Mouse (Mus musculus) embryonic facial prominence, embryonic 14.5 days (tissue): Measurements from ENCODE around the gene Vwf. TPM values are rescaled to one million over a fixed set of nuclear protein-coding genes. Genes with fewer than 3 reads are reported as not detected.
A peak's percentile ranks its signal among the peaks of the same experiment; 100 is the strongest.

Source experiments
- ATAC-seq: fragments of 200-750 bp; cut with Nextera tagmentation; 2 replicates; pipeline ENCODE4 v1.8.0; 2017; ENCODE audit warnings: low read depth, moderate number of reproducible peaks, moderate TSS enrichment
- DNase-seq: peaks from one replicate; pipeline ENCODE4 v3.0.0-alpha.2; 2015; ENCODE audit warnings: low spot score
- H3K27ac ChIP-seq: fragments of 300-500 bp; sonication (generic); replicated peaks from 2 replicates; pipeline ENCODE4 v1.5.1; 2014; ENCODE audit warnings: low read depth, mild to moderate bottlenecking, low read length, moderate library complexity
- H3K27me3 ChIP-seq: fragments of 300-500 bp; sonication (generic); replicated peaks from 2 replicates; pipeline ENCODE4 v1.6.1; 2014; ENCODE audit warnings: low read length; ENCODE audit not compliant: control insufficient read depth, insufficient read depth
- H3K36me3 ChIP-seq: fragments of 300-500 bp; sonication (generic); 2 replicates; pipeline ENCODE4 v1.6.1; 2014; ENCODE audit warnings: low read length, mixed read lengths; ENCODE audit not compliant: control insufficient read depth, insufficient read depth
- H3K4me1 ChIP-seq: fragments of 300-500 bp; sonication (generic); 2 replicates; pipeline ENCODE4 v1.6.1; 2014; ENCODE audit warnings: antibody characterized with exemption, low read length; ENCODE audit not compliant: control insufficient read depth, insufficient read depth
- H3K4me2 ChIP-seq: fragments of 300-500 bp; sonication (generic); 2 replicates; pipeline ENCODE4 v1.6.1; 2014; ENCODE audit warnings: low read depth, mild to moderate bottlenecking, low read length, moderate library complexity, mixed read lengths
- H3K4me3 ChIP-seq: fragments of 300-500 bp; sonication (generic); 2 replicates; pipeline ENCODE4 v1.5.1; 2014; ENCODE audit warnings: low read depth, mild to moderate bottlenecking, low read length
- H3K9ac ChIP-seq: fragments of 300-500 bp; sonication (generic); 2 replicates; pipeline ENCODE4 v1.6.1; 2014; ENCODE audit warnings: low read depth, mild to moderate bottlenecking, low read length, moderate library complexity, mixed read lengths
- H3K9me3 ChIP-seq: fragments of 300-500 bp; sonication (generic); 2 replicates; pipeline ENCODE4 v1.6.1; 2016; ENCODE audit warnings: low read length; ENCODE audit not compliant: control insufficient read depth
- WGBS: fragments of 180-500 bp; shearing (Covaris S2); extraction: QIAGEN DNeasy Blood & Tissue Kit; methylation state at CpG from one replicate; pipeline ENCODE4 v1.1.7; 2014; 5-methylcytosine and 5-hydroxymethylcytosine counted together
- polyA plus RNA-seq: library from polyadenylated mRNA; unstranded; fragments of >200 nt; fragmentation: Nextera tagmentation; extraction: Ambion mirVana; gene quantifications from 2 replicates; pipeline ENCODE4 v1.2.1, GENCODE M21; 2014

The Vwf gene
- polyA plus RNA-seq, 1 experiment from 2014 or later: 16.0 TPM

GRCm38 (mm10) chr6:125585579-125585978 lies 39.0 kb downstream of the Vwf start:
- Histone ChIP-seq H3K36me3 (no peaks in the 10 kb centered on the region), H3K9me3 (no peaks in the 10 kb centered on the region), H3K4me2 (no peak overlapping the region), H3K27ac (no peak overlapping the region), H3K27me3 (no peaks in the 10 kb centered on the region), H3K4me3 (no peak overlapping the region), H3K9ac (no peak overlapping the region), H3K4me1 (peaks cover 7% of the 10 kb centered on the region)
- 0 out of 2 replicates have a peak, but pooled peaks have one; percentile 13 for ATAC-seq
- 60% methylated on average over 3 of the region's 3 CpGs for WGBS
- no peak for DNase-seq

- ATAC-seq (no peak), DNase-seq (no peak)
- Histone ChIP-seq H3K27ac (no peak overlapping the region), H3K36me3 (no peaks in the 10 kb centered on the region), H3K4me2 (no peak overlapping the region), H3K27me3 (no peaks in the 10 kb centered on the region), H3K9me3 (no peaks in the 10 kb centered on the region), H3K4me1 (peaks cover 7% of the 10 kb centered on the region), H3K9ac (no peak overlapping the region), H3K4me3 (no peak overlapping the region)
- WGBS: 92% methylated on average over 4 of the region's 4 CpGs
Measured at GRCm38 (mm10) chr6:125586042-125586566, 39.5 kb downstream of the Vwf start.

- 92% methylated on average over 12 of the region's 12 CpGs for WGBS
- no peaks in the 10 kb centered on the region for H3K36me3 ChIP-seq
- no peak for DNase-seq
- H3K4me2 ChIP-seq: no peak overlapping the region
- peaks cover 3% of the 10 kb centered on the region; the same call in 1 of the 2 replicates for H3K4me1 ChIP-seq
- H3K9me3 ChIP-seq: no peaks in the 10 kb centered on the region
- no peaks in the 10 kb centered on the region for H3K27me3 ChIP-seq
- no peak overlapping the region for H3K4me3 ChIP-seq
- ATAC-seq: no peak
- no peak overlapping the region for H3K9ac ChIP-seq
- H3K27ac ChIP-seq: no peak overlapping the region
Measured at GRCm38 (mm10) chr6:125588241-125588640, 41.7 kb downstream of the Vwf start.

GRCm38 (mm10) chr6:125589075-125589474 lies 42.5 kb downstream of the Vwf start:
- no peak overlapping the region for H3K27ac ChIP-seq
- no peak overlapping the region for H3K9ac ChIP-seq
- ATAC-seq (no peak), DNase-seq (no peak)
- H3K4me1 ChIP-seq: peaks cover 3% of the 10 kb centered on the region; the same call in 1 of the 2 replicates
- no peak overlapping the region for H3K4me2 ChIP-seq
- H3K27me3 ChIP-seq: no peaks in the 10 kb centered on the region
- no peaks in the 10 kb centered on the region for H3K9me3 ChIP-seq
- 80% methylated on average over 8 of the region's 8 CpGs for WGBS
- H3K4me3 ChIP-seq: no peak overlapping the region
- H3K36me3 ChIP-seq: no peaks in the 10 kb centered on the region

- Histone ChIP-seq H3K9ac (no peak overlapping the region), H3K4me2 (no peak overlapping the region), H3K4me3 (no peak overlapping the region), H3K9me3 (no peaks in the 10 kb centered on the region), H3K36me3 (no peaks in the 10 kb centered on the region), H3K27ac (no peak overlapping the region), H3K27me3 (no peaks in the 10 kb centered on the region), H3K4me1 (no peaks in the 10 kb centered on the region)
- DNase-seq (no peak), ATAC-seq (no peak)
- WGBS: 70% methylated on average over 7 of the region's 7 CpGs
Measured at GRCm38 (mm10) chr6:125590056-125590455, 43.5 kb downstream of the Vwf start.

GRCm38 (mm10) chr6:125590471-125590870 lies 43.9 kb downstream of the Vwf start:
- no peak overlapping the region for H3K4me3 ChIP-seq
- no peak for DNase-seq
- H3K9me3 ChIP-seq: no peaks in the 10 kb centered on the region
- no peaks in the 10 kb centered on the region for H3K4me1 ChIP-seq
- no peak overlapping the region for H3K9ac ChIP-seq
- no peak overlapping the region for H3K27ac ChIP-seq
- no peaks in the 10 kb centered on the region for H3K27me3 ChIP-seq
- WGBS: 50% methylated on average over 8 of the region's 8 CpGs
- H3K36me3 ChIP-seq: no peaks in the 10 kb centered on the region
- ATAC-seq: no peak
- H3K4me2 ChIP-seq: no peak overlapping the region

GRCm38 (mm10) chr6:125591652-125592385 lies 45.2 kb downstream of the Vwf start:
- Histone ChIP-seq H3K36me3 (no peaks in the 10 kb centered on the region), H3K9ac (no peak overlapping the region), H3K27ac (no peak overlapping the region), H3K27me3 (no peaks in the 10 kb centered on the region), H3K4me3 (no peak overlapping the region), H3K4me1 (0 out of 2 replicates have a peak, but pooled peaks cover 1% of the 10 kb centered on the region), H3K9me3 (no peaks in the 10 kb centered on the region), H3K4me2 (no peak overlapping the region)
- ATAC-seq (peak; percentile 56), DNase-seq (peak; percentile 45)
- 59% methylated on average over 8 of the region's 8 CpGs for WGBS

GRCm38 (mm10) chr6:125592536-125592935 lies 46.0 kb downstream of the Vwf start:
- WGBS: 84% methylated on average over 6 of the region's 6 CpGs
- Histone ChIP-seq H3K27me3 (no peaks in the 10 kb centered on the region), H3K27ac (no peak overlapping the region), H3K4me1 (0 out of 2 replicates have a peak, but pooled peaks cover 3% of the 10 kb centered on the region), H3K9ac (no peak overlapping the region), H3K4me2 (no peak overlapping the region), H3K4me3 (no peak overlapping the region), H3K36me3 (no peaks in the 10 kb centered on the region), H3K9me3 (no peaks in the 10 kb centered on the region)
- ATAC-seq (no peak), DNase-seq (no peak)

GRCm38 (mm10) chr6:125594311-125594710 lies 47.7 kb downstream of the Vwf start:
- Histone ChIP-seq H3K36me3 (no peaks in the 10 kb centered on the region), H3K4me2 (no peak overlapping the region), H3K27ac (no peak overlapping the region), H3K4me1 (0 out of 2 replicates have a peak, but pooled peaks cover 3% of the 10 kb centered on the region), H3K9ac (no peak overlapping the region), H3K9me3 (no peaks in the 10 kb centered on the region), H3K27me3 (no peaks in the 10 kb centered on the region), H3K4me3 (no peak overlapping the region)
- DNase-seq (no peak), ATAC-seq (no peak)
- 86% methylated on average over 4 of the region's 4 CpGs for WGBS
